Mouse (Mus musculus) heart, adult 2 months (tissue): ENCODE data around the gene Msh2.

Experiments used
- CTCF ChIP-seq: fragments of 200-600 bp; IDR thresholded peaks from 2 replicates; pipeline ENCODE4 v1.8.1; 2022; ENCODE audit warnings: antibody characterized with exemption, mild to moderate bottlenecking, moderate library complexity
- POLR2A ChIP-seq: fragments of 200-500 bp; IDR thresholded peaks from 2 replicates; pipeline ENCODE4 v1.6.1; 2011; ENCODE audit warnings: mild to moderate bottlenecking, low read depth, low read length, control low read depth; ENCODE audit not compliant: insufficient read depth

GRCm38 (mm10) chr17:87745926-87746888 is 74.1 kb downstream of the Msh2 start:
- no peak for TF ChIP-seq CTCF
- TF ChIP-seq POLR2A, result no peak
